Mouse (Mus musculus) midbrain, embryonic 10.5 days (tissue): ENCODE data around the gene Olfr1193. TPM values are rescaled to one million over a fixed set of nuclear protein-coding genes. Genes with fewer than 3 reads are reported as not detected.
"Not testable (repeated sequence)": the region's sequence is repeated elsewhere in the genome, so short reads cannot be mapped to it uniquely, and the experiment has no call there.

Experiments used
- DNase-seq: peaks from one replicate; pipeline ENCODE4 v3.0.0-alpha.2; 2017; ENCODE audit warnings: low spot score
- H3K27ac ChIP-seq: fragments of 300-500 bp; sonication (generic); replicated peaks from 2 replicates; pipeline ENCODE4 v1.5.1; 2016; ENCODE audit warnings: mild to moderate bottlenecking
- H3K27me3 ChIP-seq: fragments of 300-500 bp; sonication (generic); 2 replicates; pipeline ENCODE4 v1.6.1; 2016; ENCODE audit warnings: low read depth, mild to moderate bottlenecking; ENCODE audit not compliant: poor library complexity, severe bottlenecking
- H3K36me3 ChIP-seq: fragments of 300-500 bp; sonication (generic); 2 replicates; pipeline ENCODE4 v1.6.1; 2016; ENCODE audit warnings: mild to moderate bottlenecking, moderate library complexity
- H3K4me1 ChIP-seq: fragments of 300-500 bp; sonication (generic); 2 replicates; pipeline ENCODE4 v1.6.1; 2016
- H3K4me3 ChIP-seq: fragments of 300-500 bp; sonication (generic); 2 replicates; pipeline ENCODE4 v1.5.1; 2016; ENCODE audit warnings: mild to moderate bottlenecking, moderate library complexity
- H3K9me3 ChIP-seq: fragments of 300-500 bp; sonication (generic); replicated peaks from 2 replicates; pipeline ENCODE4 v1.6.1; 2016; ENCODE audit warnings: mild to moderate bottlenecking
- WGBS: fragments of 180-500 bp; shearing (Covaris S2); methylation state at CpG from one replicate; pipeline ENCODE4 v1.1.7; 2016; 5-methylcytosine and 5-hydroxymethylcytosine counted together
- polyA plus RNA-seq: library from polyadenylated mRNA; unstranded; fragments of >200 nt; fragmentation: Nextera tagmentation; extraction: Ambion mirVana; gene quantifications from 2 replicates; pipeline ENCODE4 v1.2.1, GENCODE M21; 2016

Olfr1193 gene
- not detected in 2 replicates for polyA plus RNA-seq

- not testable (repeated sequence) for H3K36me3 ChIP-seq, H3K27ac ChIP-seq, H3K27me3 ChIP-seq, DNase-seq, H3K4me1 ChIP-seq, H3K4me3 ChIP-seq, H3K9me3 ChIP-seq
Observed at GRCm38 (mm10) chr2:88675328-88675727, at the start of gene Olfr1193. Olfr1193 (plus strand) TSS chr2:88675628.

GRCm38 (mm10) chr2:88640242-88640641, 35.2 kb upstream of the Olfr1193 start, which contains the start of gene Olfr1191-ps1:
Olfr1191-ps1 (plus strand) TSS chr2:88640542.
- not testable (repeated sequence) for DNase-seq

DNA sequence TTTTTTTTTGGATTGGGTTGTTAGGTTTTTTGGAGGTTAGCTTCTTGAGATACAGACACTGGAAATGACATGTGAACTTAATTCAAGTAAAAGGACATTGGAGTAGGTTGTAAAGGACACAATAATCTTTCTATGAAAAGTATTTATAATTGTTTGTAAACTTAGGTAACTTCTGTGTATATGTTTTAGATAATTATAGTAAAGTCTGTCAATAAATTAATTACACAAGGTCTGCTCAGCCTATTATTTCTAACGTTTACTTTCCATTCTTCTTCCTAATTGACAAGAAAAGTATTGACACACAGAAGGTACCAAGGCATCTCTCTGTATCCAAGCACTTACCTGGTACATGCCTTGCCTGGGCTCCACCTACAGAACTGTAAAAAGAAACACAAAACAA, 27.2 kb upstream of the Olfr1193 start, which contains the start of gene Olfr1192-ps1:
Gene Olfr1192-ps1, plus strand, starts transcription at position 301 of the 400 bp plus-strand sequence.
- H3K4me3 ChIP-seq = no peak within 1 kb of the TSS
- H3K27ac ChIP-seq = no peak within 1 kb of the TSS
- 55% methylated on average over 1 of the region's 1 CpGs for WGBS
- no peaks in the 10 kb centered on the region for H3K9me3 ChIP-seq
- no peaks in the 10 kb centered on the region for H3K27me3 ChIP-seq
- no peaks in the 10 kb centered on the region for H3K4me1 ChIP-seq
- no peaks in the 10 kb centered on the region for H3K36me3 ChIP-seq
- no peak for DNase-seq

More at GRCm38 (mm10) chr2:88640242-88640641, 35.2 kb upstream of the Olfr1193 start, which contains the start of gene Olfr1191-ps1:
- H3K27ac ChIP-seq, H3K36me3 ChIP-seq, H3K4me3 ChIP-seq, H3K9me3 ChIP-seq, H3K27me3 ChIP-seq, H3K4me1 ChIP-seq: not testable (repeated sequence)
- WGBS = 92% methylated on average over 1 of the region's 1 CpGs

DNA sequence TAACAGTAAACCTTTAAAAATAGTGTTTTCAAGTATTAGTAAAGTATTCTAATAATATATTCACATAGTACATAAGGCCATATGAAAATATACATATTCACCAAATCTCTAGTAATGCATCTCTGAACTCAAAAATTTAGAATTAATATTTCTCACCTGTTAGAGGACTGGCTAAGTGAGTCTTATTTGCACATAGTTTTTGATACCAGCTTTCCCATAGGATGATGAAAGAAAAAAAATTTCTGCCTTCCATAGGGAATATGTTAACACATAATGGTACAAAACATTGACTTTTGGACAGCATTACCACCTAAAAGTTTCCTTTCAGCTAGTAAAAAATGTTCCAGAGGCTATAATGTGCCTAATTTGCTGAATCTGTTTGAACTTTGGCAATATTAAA, 13.7 kb downstream of the Olfr1193 start, which contains the start of gene Olfr1195:
Gene Olfr1195, minus strand, starts transcription at position 101 of the 400 bp plus-strand sequence.
- no peaks in the 10 kb centered on the region for H3K4me1 ChIP-seq
- no peak for DNase-seq
- no peaks in the 10 kb centered on the region for H3K36me3 ChIP-seq
- H3K9me3 ChIP-seq = no peaks in the 10 kb centered on the region
- no peak within 1 kb of the TSS for H3K27ac ChIP-seq
- no peaks in the 10 kb centered on the region for H3K27me3 ChIP-seq
- no peak within 1 kb of the TSS for H3K4me3 ChIP-seq

GRCm38 (mm10) chr2:88704497-88704896, 29.1 kb downstream of the Olfr1193 start, which contains the start of gene Olfr1196:
Olfr1196 (minus strand) TSS chr2:88704597.
- H3K36me3 ChIP-seq = no peaks in the 10 kb centered on the region
- no peak within 1 kb of the TSS for H3K4me3 ChIP-seq
- WGBS = 88% methylated on average over 2 of the region's 2 CpGs
- no peaks in the 10 kb centered on the region for H3K27me3 ChIP-seq
- no peaks in the 10 kb centered on the region for H3K4me1 ChIP-seq
- no peak for DNase-seq
- no peak within 1 kb of the TSS for H3K27ac ChIP-seq
- no peaks in the 10 kb centered on the region for H3K9me3 ChIP-seq

Other genes with a start within 250 kb of the Olfr1193 start
- gene Olfr1181, start 249.5 kb upstream of the Olfr1193 start, polyA plus RNA-seq = not detected in 2 replicates
- gene Gm13757, start 226.5 kb upstream of the Olfr1193 start, polyA plus RNA-seq = not detected in 2 replicates
- gene Olfr1183, start 220.8 kb upstream of the Olfr1193 start, polyA plus RNA-seq = not detected in 2 replicates
- not detected in 2 replicates for gene Olfr1184, start 192.0 kb upstream of the Olfr1193 start, polyA plus RNA-seq
- not detected in 2 replicates for gene Olfr1185-ps1, start 182.3 kb upstream of the Olfr1193 start, polyA plus RNA-seq
- not detected in 2 replicates for gene Olfr1186, start 157.1 kb upstream of the Olfr1193 start, polyA plus RNA-seq
- gene Olfr1188, start 118.7 kb upstream of the Olfr1193 start, polyA plus RNA-seq = not detected in 2 replicates
- gene Olfr1189, start 89.2 kb upstream of the Olfr1193 start, polyA plus RNA-seq = not detected in 2 replicates
- gene Olfr1191-ps1, start 35.1 kb upstream of the Olfr1193 start, polyA plus RNA-seq = not detected in 2 replicates
- gene Olfr1192-ps1, start 27.1 kb upstream of the Olfr1193 start, polyA plus RNA-seq = not detected in 2 replicates
- gene Olfr1195, start 13.6 kb downstream of the Olfr1193 start, polyA plus RNA-seq = not detected in 2 replicates
- not detected in 2 replicates for gene Olfr1196, start 29.0 kb downstream of the Olfr1193 start, polyA plus RNA-seq
- gene Olfr1197, start 56.7 kb downstream of the Olfr1193 start, polyA plus RNA-seq = not detected in 2 replicates
- not detected in 2 replicates for gene Olfr1198, start 75.7 kb downstream of the Olfr1193 start, polyA plus RNA-seq
- not detected in 2 replicates for gene Olfr1199, start 84.8 kb downstream of the Olfr1193 start, polyA plus RNA-seq
- gene Olfr1200, start 94.9 kb downstream of the Olfr1193 start, polyA plus RNA-seq = not detected in 2 replicates
- gene Olfr1201, start 117.4 kb downstream of the Olfr1193 start, polyA plus RNA-seq = not detected in 2 replicates
- gene Olfr1202, start 138.9 kb downstream of the Olfr1193 start, polyA plus RNA-seq = not detected in 2 replicates
- not detected in 2 replicates for gene Olfr1205, start 154.1 kb downstream of the Olfr1193 start, polyA plus RNA-seq
- not detected in 2 replicates for gene Olfr1204, start 173.7 kb downstream of the Olfr1193 start, polyA plus RNA-seq
- gene Olfr1206, start 187.6 kb downstream of the Olfr1193 start, polyA plus RNA-seq = not detected in 2 replicates
- not detected in 2 replicates for gene Olfr1208, start 226.7 kb downstream of the Olfr1193 start, polyA plus RNA-seq
- gene Olfr1209, start 239.5 kb downstream of the Olfr1193 start, polyA plus RNA-seq = not detected in 2 replicates